Mouse (Mus musculus) liver, embryonic 11.5 days (tissue): Measurements from ENCODE around the gene Dhtkd1. TPM values are rescaled to one million over a fixed set of nuclear protein-coding genes. Genes with fewer than 3 reads are reported as not detected.
A peak's percentile ranks its signal among the peaks of the same experiment; 100 is the strongest.

Experiments
- ATAC-seq: fragments of 200-750 bp; cut with Nextera tagmentation; replicated peaks from 2 replicates; pipeline ENCODE4 v1.8.0; 2017; ENCODE audit warnings: moderate number of reproducible peaks, mild to moderate bottlenecking, moderate TSS enrichment, moderate library complexity; ENCODE audit not compliant: low FRiP score
- DNase-seq: peaks from one replicate; pipeline ENCODE4 v3.0.0-alpha.2; 2017; ENCODE audit warnings: low spot score
- H3K27ac ChIP-seq: fragments of 300-500 bp; sonication (generic); 2 replicates; pipeline ENCODE4 v1.5.1; 2014; ENCODE audit warnings: mild to moderate bottlenecking, low read depth, low read length, control low read depth
- H3K27me3 ChIP-seq: fragments of 300-500 bp; sonication (generic); replicated peaks from 2 replicates; pipeline ENCODE4 v1.6.1; 2014; ENCODE audit warnings: low read length, mixed read lengths; ENCODE audit not compliant: control insufficient read depth, insufficient read depth
- H3K36me3 ChIP-seq: fragments of 300-500 bp; sonication (generic); 2 replicates; pipeline ENCODE4 v1.6.1; 2014; ENCODE audit warnings: mild to moderate bottlenecking, low read length, moderate library complexity, mixed read lengths; ENCODE audit not compliant: control insufficient read depth, insufficient read depth
- H3K4me1 ChIP-seq: fragments of 300-500 bp; sonication (generic); replicated peaks from 2 replicates; pipeline ENCODE4 v1.6.1; 2014; ENCODE audit warnings: low read length, mixed read lengths; ENCODE audit not compliant: control insufficient read depth, insufficient read depth
- H3K4me2 ChIP-seq: fragments of 300-500 bp; sonication (generic); 2 replicates; pipeline ENCODE4 v1.6.1; 2014; ENCODE audit warnings: mild to moderate bottlenecking, control low read depth, moderate library complexity
- H3K4me3 ChIP-seq: fragments of 300-500 bp; sonication (generic); 2 replicates; pipeline ENCODE4 v1.5.1; 2014; ENCODE audit warnings: low read depth, low read length, control low read depth
- H3K9ac ChIP-seq: fragments of 300-500 bp; sonication (generic); 2 replicates; pipeline ENCODE4 v1.6.1; 2014; ENCODE audit warnings: low read depth, low read length, control low read depth
- H3K9me3 ChIP-seq: fragments of 300-500 bp; sonication (generic); 2 replicates; pipeline ENCODE4 v1.6.1; 2016; ENCODE audit warnings: low read length, inconsistent platforms, mixed read lengths; ENCODE audit not compliant: control insufficient read depth
- WGBS: fragments of 180-500 bp; shearing (Covaris S2); extraction: QIAGEN DNeasy Blood & Tissue Kit; methylation state at CpG from one replicate; pipeline ENCODE4 v1.1.7; 2014; 5-methylcytosine and 5-hydroxymethylcytosine counted together
- polyA plus RNA-seq: library from polyadenylated mRNA; unstranded; fragments of >200 nt; fragmentation: Nextera tagmentation; extraction: Ambion mirVana; gene quantifications from 2 replicates; pipeline ENCODE4 v1.2.1, GENCODE M21; 2014

The Dhtkd1 gene
- polyA plus RNA-seq, 1 experiment from 2014 or later: 3.5 TPM

- Histone ChIP-seq H3K4me2 (peak overlapping the region; percentile 84), H3K9ac (peak overlapping the region; percentile 96), H3K9me3 (no peaks in the 10 kb centered on the region), H3K36me3 (peaks cover 5% of the 10 kb centered on the region; the same call in 1 of the 2 replicates), H3K27me3 (no peaks in the 10 kb centered on the region), H3K27ac (peak overlapping the region; percentile 43), H3K4me1 (peaks cover 12% of the 10 kb centered on the region), H3K4me3 (peak overlapping the region; percentile 91)
- 44% methylated on average over 11 of the region's 11 CpGs for WGBS
- ATAC-seq (no peak), DNase-seq (peak; percentile 33)
These were observed 48.3 kb downstream of the Dhtkd1 start for GRCm38 (mm10) chr2:5894296-5894695.

DNA sequence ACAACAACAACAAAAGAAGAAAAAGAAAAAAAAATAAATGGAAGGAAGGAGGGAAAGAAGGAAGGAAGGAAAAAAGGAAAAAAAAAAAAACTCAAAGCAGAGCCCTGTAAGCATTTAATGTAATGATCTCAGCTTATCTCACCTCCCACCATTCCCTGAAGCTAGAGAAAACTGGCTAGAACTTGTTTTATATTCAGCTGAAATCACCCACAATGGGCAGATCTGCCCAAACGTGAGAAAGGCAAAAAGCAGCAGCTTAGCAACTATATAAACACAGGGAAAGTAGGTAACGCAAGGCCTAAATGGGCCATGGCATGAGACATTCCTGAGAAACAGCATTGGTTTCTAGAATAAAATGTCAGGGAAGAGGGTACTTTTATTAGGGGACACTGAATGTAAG is 53.2 kb downstream of the Dhtkd1 start:
- Histone ChIP-seq H3K4me2 (no peak overlapping the region), H3K36me3 (peaks cover 24% of the 10 kb centered on the region), H3K4me1 (peaks cover 13% of the 10 kb centered on the region), H3K4me3 (no peak overlapping the region), H3K27ac (no peak overlapping the region), H3K27me3 (no peaks in the 10 kb centered on the region), H3K9me3 (no peaks in the 10 kb centered on the region), H3K9ac (no peak overlapping the region)
- 71% methylated on average over 2 of the region's 2 CpGs for WGBS
- ATAC-seq: no peak
- DNase-seq: no peak

GRCm38 (mm10) chr2:5888865-5889264 is 53.7 kb downstream of the Dhtkd1 start:
- Histone ChIP-seq H3K4me1 (peaks cover 9% of the 10 kb centered on the region), H3K9ac (no peak overlapping the region), H3K36me3 (peaks cover 24% of the 10 kb centered on the region), H3K27me3 (no peaks in the 10 kb centered on the region), H3K4me3 (no peak overlapping the region), H3K4me2 (no peak overlapping the region), H3K27ac (no peak overlapping the region), H3K9me3 (no peaks in the 10 kb centered on the region)
- no peak for DNase-seq
- WGBS: 66% methylated on average over 5 of the region's 5 CpGs
- ATAC-seq: no peak

DNA sequence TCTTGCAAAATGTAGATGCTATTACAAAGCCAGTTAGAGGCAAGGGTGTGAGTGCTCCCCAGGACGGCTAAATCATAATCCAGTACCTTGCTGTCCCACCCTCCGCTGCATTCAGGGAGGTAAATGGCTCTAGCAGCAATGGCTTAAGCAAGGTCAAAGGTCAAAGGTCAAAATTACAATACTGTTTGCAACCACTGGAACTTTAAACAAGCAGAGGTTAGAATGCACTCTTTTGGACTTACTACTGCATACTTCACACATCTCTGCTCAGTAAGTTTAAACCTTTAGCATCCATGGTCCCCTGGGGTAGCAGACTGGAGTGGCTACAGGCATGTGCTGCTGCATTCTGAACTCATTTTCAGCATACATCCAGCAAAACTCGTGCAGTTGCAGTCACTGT is 65.1 kb downstream of the Dhtkd1 start:
- H3K4me3 ChIP-seq: no peak overlapping the region
- WGBS: 78% methylated on average over 3 of the region's 3 CpGs
- no peak for ATAC-seq
- peaks cover 29% of the 10 kb centered on the region for H3K36me3 ChIP-seq
- no peaks in the 10 kb centered on the region for H3K9me3 ChIP-seq
- H3K4me2 ChIP-seq: no peak overlapping the region
- no peak overlapping the region for H3K27ac ChIP-seq
- no peaks in the 10 kb centered on the region for H3K27me3 ChIP-seq
- DNase-seq: no peak
- H3K4me1 ChIP-seq: no peaks in the 10 kb centered on the region; the same call in 1 of the 2 replicates
- H3K9ac ChIP-seq: no peak overlapping the region

- 91% methylated on average over 5 of the region's 5 CpGs for WGBS
- no peak overlapping the region for H3K27ac ChIP-seq
- no peak overlapping the region for H3K4me2 ChIP-seq
- peaks cover 24% of the 10 kb centered on the region for H3K36me3 ChIP-seq
- DNase-seq (no peak), ATAC-seq (no peak)
- no peaks in the 10 kb centered on the region for H3K9me3 ChIP-seq
- no peaks in the 10 kb centered on the region for H3K4me1 ChIP-seq
- no peak overlapping the region for H3K9ac ChIP-seq
- no peaks in the 10 kb centered on the region for H3K27me3 ChIP-seq
- H3K4me3 ChIP-seq: no peak overlapping the region
These were observed 72.8 kb downstream of the Dhtkd1 start for GRCm38 (mm10) chr2:5869746-5870145.

GRCm38 (mm10) chr2:5867681-5868080 is 74.9 kb downstream of the Dhtkd1 start:
- H3K27ac ChIP-seq: no peak overlapping the region
- H3K4me3 ChIP-seq: no peak overlapping the region
- no peaks in the 10 kb centered on the region for H3K27me3 ChIP-seq
- H3K9me3 ChIP-seq: no peaks in the 10 kb centered on the region
- H3K36me3 ChIP-seq: peaks cover 25% of the 10 kb centered on the region
- no peak overlapping the region for H3K9ac ChIP-seq
- WGBS: 89% methylated on average over 2 of the region's 2 CpGs
- H3K4me1 ChIP-seq: no peaks in the 10 kb centered on the region
- no peak for ATAC-seq
- no peak overlapping the region for H3K4me2 ChIP-seq
- no peak for DNase-seq

GRCm38 (mm10) chr2:5862834-5863233 is 79.8 kb downstream of the Dhtkd1 start, which contains the start of gene Gm13199:
Gene Gm13199, minus strand, starts transcription at chr2:5862934.
- peaks cover 32% of the 10 kb centered on the region for H3K36me3 ChIP-seq
- no peak for ATAC-seq

DNA sequence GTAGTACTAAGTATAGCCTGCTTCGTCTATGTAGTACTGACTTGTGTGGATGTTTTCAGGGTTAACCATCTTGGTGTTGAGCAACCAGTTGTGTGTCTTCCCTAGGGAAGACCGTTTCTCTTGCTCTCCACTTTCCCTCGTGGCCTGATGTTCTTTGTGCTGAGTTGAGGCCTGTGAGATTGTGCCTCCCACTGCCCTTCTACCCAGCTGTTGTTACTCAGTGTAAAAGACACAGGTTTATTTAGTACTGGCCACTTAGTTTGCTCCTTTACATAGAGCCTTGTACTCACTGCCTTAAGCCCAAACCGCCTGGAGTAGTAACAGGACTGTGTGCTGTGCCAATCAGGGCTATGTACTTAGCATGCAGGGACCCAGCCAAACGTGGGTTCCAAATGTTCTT is 90.7 kb downstream of the Dhtkd1 start:
- Histone ChIP-seq H3K36me3 (peaks cover 10% of the 10 kb centered on the region; the same call in 1 of the 2 replicates), H3K27me3 (no peaks in the 10 kb centered on the region), H3K27ac (no peak overlapping the region), H3K4me1 (peaks cover 3% of the 10 kb centered on the region), H3K9ac (no peak overlapping the region), H3K4me2 (no peak overlapping the region), H3K9me3 (no peaks in the 10 kb centered on the region), H3K4me3 (no peak overlapping the region)
- 82% methylated on average over 5 of the region's 5 CpGs for WGBS
- DNase-seq (no peak), ATAC-seq (no peak)

More at GRCm38 (mm10) chr2:5862834-5863233, 79.8 kb downstream of the Dhtkd1 start, which contains the start of gene Gm13199:
- WGBS: 91% methylated on average over 3 of the region's 3 CpGs
- no peaks in the 10 kb centered on the region for H3K9me3 ChIP-seq
- H3K4me3 ChIP-seq: no peak within 1 kb of the TSS
- H3K4me1 ChIP-seq: no peaks in the 10 kb centered on the region
- H3K27ac ChIP-seq: no peak within 1 kb of the TSS
- no peaks in the 10 kb centered on the region for H3K27me3 ChIP-seq
- DNase-seq: no peak
- H3K9ac ChIP-seq: no peak within 1 kb of the TSS
- H3K4me2 ChIP-seq: no peak within 1 kb of the TSS

- H3K4me1 ChIP-seq: peaks cover 10% of the 10 kb centered on the region
- H3K27me3 ChIP-seq: no peaks in the 10 kb centered on the region
- H3K9me3 ChIP-seq: no peaks in the 10 kb centered on the region
- no peak overlapping the region for H3K27ac ChIP-seq
- WGBS: 84% methylated on average over 9 of the region's 9 CpGs
- H3K36me3 ChIP-seq: peaks cover 9% of the 10 kb centered on the region; the same call in 1 of the 2 replicates
- H3K4me2 ChIP-seq: no peak overlapping the region
- DNase-seq (no peak), ATAC-seq (no peak)
- no peak overlapping the region for H3K9ac ChIP-seq
- no peak overlapping the region for H3K4me3 ChIP-seq
These were observed 91.5 kb downstream of the Dhtkd1 start for GRCm38 (mm10) chr2:5851116-5851515.
